Mouse (Mus musculus) adrenal gland, adult 8-10 months (tissue): ENCODE data around the gene Polr3b. TPM values are rescaled to one million over a fixed set of nuclear protein-coding genes. Genes with fewer than 3 reads are reported as not detected.

Experiments used
- DNase-seq: peaks from one replicate; pipeline ENCODE4 v3.0.0; 2022
- total RNA-seq, 4 experiments: library from RNA; stranded (reverse); gene quantifications; 2 replicates each; pipeline ENCODE4 v1.2.4; 2022

Polr3b gene
- 10 to 100 TPM; 27.4 to 32.3 (median 31.2) TPM for total RNA-seq

DNA sequence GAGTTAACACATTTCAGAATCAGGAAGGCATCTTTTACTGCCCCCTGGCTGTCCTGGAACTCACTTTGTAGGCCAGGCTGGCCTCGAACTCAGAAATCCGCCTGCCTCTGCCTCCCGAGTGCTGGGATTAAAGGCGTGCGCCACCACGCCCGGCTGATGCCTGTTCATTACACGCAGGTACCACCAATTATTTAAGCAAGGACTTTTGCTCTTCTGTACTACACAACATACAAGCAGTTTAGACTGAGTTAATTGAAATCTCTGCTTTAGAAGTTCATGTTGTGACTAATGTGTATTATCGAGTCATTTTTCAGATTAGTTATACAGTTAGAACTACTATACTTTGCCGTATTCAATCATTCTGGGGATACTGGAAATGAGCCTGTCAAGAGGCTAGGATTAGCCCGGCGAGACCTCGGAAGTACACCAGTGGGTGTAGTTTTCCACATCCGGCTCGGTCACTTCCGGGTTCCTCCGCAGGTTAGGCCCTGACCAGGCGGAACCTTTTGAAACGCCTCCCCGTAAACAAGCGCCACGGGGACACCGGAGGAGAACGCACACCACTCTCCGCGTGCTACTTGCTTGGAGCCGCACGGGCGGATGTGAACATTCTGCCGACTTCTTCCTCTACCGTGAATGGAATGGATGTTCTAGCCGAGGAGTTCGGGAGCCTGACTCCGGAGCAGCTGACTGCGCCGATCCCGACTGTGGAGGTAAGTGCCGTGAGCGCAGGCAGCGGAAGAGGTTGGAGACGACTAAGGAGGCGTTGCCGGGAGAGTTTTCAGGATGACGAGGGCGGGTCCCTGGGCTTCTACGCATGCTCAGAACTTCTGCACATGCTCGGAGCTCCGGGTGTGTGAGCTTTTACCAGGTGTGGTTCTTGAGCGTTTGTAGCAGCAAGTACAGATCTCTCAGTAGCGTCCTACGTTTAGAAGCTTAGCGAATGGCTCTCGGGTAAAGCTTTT lies at the start of gene Polr3b:
Polr3b (plus strand) TSS at position 467 of the 965 bp plus-strand sequence.
- DNase-seq = peak; percentile 92

DNA sequence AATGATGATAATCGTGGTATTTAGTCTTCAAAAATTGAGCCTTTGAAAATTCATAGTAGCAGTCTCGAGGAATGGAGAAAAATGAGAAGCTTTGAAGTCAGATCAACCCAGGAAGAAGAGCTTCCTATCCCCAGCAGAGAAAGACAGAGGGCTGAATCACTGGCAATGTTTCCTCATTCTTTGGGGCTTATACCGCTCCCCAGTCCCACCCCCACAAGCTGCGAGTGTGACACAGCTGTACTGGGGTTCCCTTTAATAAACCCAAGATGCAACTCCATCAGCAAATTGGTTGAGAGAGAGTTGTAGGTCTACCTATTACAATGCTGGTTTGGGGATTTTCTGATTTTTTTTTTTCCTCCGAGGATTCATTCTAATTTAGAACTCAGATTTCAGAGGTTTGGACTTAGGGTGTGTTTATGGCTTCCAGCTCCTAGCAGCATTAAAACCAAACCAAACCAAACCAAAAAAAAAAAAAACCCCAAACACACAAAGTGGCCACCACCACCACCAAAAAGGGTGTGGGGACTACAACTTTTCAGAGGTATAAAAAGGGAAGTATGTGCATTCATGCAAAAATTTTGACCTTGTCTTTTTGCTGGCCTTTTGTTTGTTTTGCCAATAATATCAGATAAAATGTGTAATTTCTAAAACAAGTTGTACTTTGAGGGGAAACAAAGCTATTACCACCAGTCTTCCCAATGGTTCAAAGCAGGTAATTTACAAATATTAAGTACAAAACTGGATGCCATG lies 48.2 kb upstream of the Polr3b start:
- no peak for DNase-seq

DNA sequence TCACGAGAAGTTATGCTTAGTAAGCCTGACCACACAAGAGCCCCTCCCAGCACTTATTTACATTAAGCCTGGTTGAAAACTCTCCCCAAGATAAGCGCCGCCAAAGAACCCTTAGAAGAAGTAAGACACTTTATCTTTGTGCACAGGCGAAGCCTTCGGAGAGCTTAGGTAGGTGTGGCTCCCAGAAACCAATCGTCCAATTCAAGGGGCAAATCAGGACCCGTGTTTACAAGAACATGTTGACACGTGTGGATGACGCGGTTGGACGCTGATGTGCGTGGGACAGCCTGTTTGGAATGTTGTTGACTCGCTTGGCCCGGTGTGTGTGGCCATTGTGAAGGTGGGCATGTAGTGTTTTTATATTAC lies 46.1 kb upstream of the Polr3b start:
- DNase-seq = no peak

DNA sequence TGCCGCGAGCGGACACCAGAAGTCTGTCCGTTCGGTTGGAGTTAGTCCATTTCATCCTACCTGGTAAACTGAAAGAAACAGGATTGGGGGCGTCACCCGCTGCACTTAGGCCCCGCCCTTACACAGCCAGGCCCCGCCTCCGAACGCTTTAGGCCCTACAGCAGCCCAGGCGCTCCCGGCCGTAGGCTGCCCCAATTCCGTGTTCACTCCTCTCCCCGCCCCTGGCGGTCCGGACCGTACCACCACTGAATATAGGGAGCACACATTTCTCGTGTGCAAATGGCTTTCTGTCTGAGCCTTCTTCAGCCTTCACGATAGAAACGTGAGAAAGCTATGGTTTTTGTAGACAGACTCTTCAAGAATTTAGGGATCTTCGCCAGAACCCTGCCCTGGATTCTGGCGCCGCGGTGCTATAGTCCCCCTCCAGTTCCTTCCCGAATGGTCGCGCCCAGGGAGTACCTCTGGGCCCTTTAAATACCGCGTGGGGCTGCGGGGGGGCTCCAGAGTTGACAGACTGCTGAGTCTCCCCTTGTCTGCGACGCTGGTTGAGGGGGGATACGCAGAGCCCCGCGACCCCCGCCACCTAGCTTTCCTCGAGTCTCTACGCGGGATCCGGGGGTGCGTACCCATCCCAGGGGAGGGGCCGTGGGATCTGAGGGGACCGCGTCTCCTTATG lies 45.6 kb upstream of the Polr3b start, which contains the start of gene Tcp11l2:
Tcp11l2 (plus strand) TSS at position 232 of the 676 bp plus-strand sequence.
- DNase-seq = peak; percentile 95

DNA sequence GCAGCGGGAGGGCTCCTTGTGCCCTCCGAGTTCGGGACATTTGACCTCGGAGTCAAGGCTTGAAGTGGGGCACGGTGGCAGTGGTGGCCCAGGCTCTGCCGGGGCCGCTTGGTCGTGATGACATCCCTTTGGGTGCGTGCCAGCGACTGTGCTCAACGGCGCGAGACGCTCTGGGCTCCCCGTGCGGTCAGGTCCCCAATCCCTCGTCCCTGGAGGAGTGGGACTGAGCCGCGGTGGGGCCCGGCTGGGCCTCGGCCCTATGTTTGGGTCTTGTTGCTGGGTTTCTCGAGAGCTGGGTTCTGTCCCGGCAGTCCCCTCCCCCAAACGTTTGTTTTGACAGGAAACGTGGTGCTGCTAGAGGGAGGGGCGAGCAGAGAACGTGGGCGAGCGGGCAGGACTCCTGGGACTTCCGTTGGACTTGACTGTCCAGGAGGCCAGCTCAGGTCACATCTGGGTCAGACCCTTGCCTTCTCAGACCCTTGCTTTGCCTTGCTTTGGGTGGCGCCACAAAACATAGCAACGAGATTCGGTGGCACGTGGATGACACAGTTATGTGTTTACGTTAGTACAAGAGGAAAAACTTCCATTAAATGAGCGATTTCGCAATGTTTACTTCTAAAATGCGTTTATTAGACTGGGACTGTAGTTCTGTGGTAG lies 44.9 kb upstream of the Polr3b start:
- peak; percentile 84 for DNase-seq

DNA sequence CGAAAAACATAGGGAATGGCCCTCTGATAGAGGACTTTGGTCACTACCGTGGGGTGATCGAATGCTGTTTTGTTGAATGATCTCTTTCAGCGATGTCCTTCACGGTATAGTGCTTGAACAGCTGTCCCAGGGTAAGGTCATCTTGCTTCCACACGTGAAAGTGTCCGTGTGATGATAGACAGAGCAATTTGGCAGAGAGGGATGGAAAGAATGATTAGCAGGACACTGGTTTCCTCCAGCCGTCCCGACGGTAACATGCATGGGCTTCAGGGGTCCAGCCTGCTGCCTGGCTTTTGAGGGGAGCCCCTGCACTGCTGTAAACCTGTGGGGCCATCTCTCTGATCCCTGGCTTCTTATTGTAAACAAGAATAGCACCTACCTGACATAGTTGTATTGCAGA lies 43.4 kb upstream of the Polr3b start:
- no peak for DNase-seq

DNA sequence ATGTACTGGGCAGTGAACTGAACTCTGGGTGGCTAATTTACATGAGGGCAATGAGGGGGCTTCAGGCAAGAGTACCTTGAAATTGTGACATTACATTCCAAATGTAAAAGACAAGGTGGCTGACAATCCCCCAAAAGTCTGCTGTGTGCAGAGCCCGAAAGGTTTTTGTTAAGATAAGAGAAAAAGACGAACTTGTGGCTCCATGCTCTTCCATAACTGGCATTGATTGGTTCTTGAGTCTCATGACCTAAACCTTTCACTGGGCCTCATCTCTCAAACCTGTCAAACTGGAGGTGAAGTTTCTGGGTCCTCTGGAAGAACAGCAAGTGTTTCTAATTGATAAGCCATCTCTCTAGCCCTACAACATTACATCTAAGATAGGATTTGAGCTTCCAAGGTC lies 42.6 kb upstream of the Polr3b start:
- DNase-seq = no peak

DNA sequence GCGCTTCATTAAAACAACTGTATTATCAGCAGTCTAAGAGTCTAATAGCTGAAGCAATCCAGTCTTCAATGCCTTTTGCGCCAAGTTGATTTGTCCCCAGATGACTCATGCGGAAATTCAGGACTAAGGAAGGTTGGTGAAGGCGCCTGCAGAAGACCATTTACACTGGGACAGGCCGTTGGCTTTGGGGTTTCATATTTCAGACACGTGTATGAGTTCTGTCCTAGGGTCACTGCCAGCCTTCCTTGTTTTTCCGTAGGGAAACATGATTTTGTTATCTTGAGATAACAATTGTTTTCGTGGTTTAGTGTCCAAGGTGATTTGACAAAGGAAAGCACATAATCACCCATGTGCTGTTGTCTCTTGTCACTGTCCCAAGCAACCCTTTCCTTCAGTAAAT lies 40.9 kb upstream of the Polr3b start:
- DNase-seq = no peak

DNA sequence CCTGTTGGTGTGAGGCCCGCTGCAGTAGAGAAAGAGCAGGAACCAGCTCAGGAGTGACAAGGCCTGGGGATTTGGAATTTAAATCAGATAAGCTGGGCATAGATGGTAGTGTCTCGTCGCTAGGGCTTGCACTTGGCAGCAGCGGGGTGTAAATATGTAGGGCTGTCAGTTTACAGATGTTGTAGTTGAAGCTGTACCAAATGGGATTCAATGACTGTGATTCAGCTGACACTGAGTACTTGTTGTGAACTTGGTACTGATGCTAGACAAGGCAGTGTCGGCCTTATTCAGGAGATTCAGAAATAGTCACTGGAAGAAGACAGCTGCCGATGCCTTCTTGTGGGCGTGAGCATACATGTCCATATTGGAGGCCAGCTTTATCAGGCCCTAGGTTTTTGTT lies 39.9 kb upstream of the Polr3b start:
- DNase-seq = no peak

DNA sequence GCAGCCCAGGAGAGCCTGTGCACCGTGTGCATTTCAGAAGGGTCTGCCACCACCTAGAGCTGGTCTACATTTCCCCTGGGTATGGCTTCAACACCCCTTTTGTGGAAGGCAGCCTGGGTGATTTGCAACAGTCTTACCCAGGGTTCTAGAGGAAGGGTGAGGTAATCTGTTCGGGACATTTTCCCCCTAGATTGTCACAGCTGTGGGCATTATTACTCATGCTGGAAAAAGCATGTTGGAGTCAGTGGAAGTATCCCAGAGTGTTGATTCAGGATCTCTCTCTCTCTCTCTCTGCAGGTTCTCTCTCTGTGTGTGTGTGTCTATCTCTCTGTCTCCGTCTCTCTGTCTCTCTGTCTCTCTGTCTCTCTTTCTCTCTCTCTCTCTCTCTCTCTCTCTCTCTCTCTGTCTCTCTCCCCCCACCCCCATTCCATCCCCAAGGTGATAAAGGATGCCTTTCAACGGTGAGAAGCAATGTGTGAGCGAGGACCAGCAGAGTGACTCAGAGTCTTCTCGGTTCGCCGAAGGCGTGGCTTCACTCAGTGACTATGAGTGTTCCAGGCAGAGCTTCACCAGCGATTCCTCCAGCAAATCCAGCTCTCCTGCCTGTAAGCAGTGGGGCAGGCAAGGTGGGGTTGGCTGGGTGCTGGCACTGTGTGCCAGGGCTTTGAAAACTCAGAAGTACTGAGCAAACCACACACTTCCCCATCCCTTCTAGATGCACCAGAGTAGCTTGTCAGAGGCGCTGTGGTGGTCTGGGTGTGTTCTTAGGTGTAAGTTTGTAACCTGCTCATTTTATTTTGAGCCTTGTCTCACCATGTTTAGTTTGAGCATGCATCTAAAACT lies 37.4 kb upstream of the Polr3b start:
- DNase-seq = no peak

DNA sequence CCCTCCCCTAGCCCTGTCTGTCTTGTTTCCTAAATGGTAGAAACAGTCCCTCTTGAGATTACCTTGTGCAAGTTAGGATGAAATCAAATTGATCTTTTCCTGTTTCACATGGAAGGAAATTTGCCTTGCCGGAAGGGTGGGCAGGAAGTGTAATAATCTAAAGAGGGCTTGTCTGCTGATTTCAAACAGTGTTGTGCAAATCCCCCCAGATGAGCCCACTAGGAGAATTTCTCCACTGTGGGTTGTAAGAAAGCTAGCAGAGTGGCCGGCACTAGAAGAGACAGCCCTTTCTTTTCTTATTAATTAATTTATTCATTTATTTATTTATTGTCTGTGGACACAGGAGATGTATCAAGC lies 36.8 kb upstream of the Polr3b start:
- no peak for DNase-seq

DNA sequence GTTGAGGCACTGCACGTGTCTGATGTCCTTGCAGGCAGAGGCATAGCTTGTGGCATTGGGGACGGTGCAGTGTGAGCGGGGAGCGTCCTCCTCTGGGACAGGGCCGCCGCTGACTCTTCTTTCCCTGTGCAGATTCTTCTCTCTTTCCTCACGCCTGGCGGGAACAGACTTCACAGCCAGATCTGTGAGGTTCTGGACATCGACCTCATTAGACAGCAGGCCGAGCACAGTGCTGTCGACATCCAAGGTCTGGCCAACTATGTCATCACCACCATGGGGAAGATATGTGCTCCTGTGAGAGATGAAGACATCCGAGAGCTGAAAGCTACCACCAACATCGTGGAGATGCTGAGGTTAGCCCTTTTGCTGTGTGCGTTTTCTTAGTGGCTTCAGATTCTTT lies 31.1 kb upstream of the Polr3b start:
- DNase-seq = peak; percentile 78

DNA sequence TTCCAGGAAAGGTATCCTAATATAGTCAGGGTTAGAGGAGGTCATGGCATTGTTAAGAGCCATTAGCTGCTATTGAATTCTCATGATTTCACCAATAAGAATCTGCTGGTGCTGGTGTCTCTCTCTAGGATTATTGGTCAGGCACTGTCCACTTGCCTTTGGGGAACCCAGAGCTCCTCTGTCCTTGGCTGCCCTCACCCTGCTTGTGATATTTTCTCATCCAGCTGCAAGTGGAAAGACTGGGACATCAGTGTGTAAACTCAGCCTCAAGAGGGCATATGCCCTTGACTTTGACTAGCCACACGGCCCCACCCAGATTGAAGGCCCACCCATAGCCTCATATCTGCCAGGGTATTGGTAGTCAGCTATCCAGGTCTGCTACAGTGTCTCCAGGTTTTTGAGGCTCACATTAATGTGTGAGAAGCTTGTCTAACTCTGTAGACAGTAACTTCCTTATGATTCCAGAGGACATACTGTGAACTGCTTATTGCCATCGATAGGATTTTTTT lies 30.4 kb upstream of the Polr3b start:
- no peak for DNase-seq

DNA sequence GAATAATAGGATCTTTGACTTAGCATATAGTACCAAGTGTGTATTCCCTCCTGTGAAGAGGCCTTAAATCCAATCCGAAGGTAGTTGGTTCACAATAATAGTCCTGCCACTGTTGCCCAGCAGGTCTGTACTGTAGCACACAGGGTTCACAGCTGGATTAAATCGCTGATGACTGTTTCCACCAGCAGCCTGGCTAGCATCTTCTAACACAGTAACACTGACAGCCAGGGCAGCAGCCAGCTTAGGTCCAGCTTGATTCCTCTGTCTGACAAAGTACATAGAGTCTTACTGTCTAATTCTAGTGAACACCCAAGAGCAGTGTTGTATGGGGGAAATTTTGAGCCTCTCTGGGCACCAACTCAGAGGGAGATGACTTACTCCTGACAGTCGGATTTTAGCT lies 29.3 kb upstream of the Polr3b start:
- no peak for DNase-seq

DNA sequence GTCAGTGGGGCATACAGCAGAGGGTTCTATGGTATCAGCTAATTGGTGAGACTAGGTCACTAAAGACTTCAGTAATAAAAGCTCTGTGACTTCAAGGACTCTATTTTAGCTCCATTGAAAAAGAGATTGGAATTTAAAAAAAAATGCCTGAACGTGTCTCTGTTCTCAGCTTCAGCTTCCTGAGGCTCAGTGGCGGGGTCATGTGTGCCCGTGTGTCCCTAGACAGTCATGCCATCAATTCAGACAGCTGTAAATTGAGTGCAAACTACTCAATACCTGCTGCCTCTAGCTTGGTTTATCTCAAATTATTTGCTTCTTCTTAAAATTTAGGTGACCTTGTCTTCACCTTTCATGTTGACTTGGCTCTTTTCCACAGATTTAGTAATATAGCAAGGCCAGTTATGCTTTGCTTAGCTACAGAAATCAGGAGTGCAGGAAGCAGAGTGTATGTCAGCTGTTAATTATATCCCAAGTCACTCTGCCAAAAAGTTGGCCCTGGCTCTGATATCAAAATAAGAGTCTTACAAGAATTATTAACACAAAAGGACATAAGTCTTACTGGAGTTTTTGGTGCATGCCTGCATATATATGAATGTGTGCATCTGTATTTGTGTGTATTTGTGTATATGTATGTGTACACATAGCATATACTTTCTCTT lies 24.8 kb upstream of the Polr3b start:
- DNase-seq = no peak

DNA sequence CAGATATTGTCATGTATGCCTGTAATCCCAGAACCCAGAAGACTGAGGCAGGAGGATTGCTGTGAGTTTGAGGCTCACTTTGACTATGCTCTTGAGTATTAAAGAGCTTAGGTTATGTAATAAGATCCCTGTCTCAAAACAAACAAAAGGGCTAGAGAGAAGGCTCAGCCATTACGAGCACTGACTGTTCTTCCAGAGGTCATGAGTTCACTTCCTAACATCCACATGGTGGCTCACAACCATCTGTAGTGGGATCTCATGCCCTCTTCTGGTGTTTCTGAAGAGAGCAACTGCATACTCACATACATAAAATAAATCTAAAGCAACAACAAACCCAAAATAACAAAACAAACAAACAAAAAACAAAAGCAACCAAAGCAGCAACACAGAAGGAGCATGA lies 23.9 kb upstream of the Polr3b start:
- no peak for DNase-seq

DNA sequence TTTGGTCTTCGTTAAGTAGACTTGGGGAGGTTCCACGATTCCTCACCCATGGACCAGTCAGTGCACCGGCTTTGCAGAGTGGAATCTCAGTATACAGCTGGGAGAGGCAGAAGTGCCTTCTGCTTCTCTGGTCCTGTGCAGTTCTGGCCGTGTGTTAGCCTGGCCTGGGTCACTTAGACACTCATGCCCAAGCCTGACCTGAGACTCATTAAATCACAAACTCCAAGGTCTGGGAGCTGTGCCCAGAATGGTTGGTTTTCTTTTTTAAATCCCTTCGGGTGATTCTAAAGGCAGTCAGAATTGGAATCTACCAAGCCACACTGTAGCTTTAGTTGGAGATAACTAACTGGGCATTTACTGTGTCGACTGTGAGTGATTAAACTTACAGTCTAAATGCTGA lies 22.0 kb upstream of the Polr3b start:
- DNase-seq = peak; percentile 65

DNA sequence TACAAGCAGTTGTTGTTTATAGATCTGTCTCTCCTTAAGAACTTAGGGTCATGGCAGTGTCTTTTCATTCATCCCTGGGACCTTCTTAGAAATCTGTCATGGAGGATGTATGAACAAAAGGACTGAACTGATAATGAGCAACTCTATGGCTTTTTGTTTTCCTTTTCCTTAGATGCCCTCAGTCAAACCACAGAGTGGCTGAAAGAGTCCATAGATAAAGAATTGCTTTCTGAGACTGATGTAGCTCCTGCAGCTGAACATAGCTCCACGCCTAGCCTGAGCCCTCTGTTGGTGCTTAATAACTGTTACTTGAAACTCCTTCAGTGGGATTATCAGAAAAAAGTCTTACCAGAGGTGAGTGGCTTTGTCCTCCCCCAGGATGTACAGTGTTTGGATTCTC lies 17.8 kb upstream of the Polr3b start:
- no peak for DNase-seq

DNA sequence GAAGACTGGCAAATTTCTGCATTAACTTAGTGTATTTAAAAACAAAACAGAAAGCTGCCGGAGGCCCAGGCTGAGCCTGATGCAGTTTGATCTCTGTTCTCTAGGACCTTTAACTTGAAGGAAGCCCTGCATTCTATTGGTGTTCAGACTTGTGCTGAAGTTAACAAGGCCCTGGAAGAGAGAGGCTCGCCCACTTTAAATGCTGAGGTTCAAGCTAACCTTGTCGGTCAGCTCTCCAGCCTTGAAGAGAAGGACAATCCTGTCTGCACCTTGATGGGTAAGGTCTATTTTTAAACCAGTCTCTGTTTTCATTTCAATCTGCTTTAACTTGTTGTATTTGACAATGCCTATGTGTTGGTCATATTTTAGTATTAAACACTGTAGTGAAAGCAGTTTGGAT lies 13.7 kb upstream of the Polr3b start:
- no peak for DNase-seq

DNA sequence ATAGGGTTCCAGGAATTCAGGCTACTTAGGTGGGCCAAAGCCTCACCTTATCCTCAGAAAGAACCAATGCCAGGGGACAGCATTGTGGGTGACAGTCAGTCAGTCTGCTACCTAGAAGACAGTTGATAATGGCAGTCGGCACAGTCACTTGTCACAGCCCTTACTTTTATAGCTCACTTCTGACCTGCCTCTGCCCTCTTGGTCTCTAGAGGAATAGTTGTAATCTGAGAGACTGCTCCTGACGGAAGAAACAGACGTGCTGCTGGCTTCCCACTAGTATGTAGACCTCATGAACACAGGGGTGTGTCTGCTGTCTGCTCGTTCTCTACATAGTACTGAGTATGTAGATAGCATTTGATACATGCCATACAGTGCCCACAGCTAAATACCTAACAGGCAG lies 11.8 kb upstream of the Polr3b start:
- no peak for DNase-seq

DNA sequence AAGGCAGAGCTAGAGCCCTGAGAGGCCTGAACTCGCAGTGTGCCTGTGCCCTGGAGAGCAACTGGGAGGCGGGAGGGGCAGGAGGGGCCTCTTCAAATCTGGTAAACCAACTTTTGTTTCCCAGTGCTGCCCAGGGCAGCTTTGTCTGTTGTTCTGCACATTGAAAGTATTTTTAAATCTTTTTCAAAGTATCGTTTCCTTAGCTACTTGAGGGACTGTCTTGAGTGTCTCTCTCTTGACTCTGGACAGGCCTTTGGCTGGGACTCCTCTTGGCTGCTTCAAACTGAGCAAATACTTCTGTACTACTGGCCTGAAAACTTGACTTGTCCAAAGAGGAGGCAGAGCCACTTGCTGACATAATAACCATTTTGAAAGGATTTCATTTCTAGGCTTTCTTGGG lies 11.3 kb upstream of the Polr3b start:
- DNase-seq = no peak
